Mouse (Mus musculus) testis, adult 2 months (tissue): ENCODE results near the gene Mpp3. TPM values are rescaled to one million over a fixed set of nuclear protein-coding genes. Genes with fewer than 3 reads are reported as not detected.
A peak's percentile ranks its signal among the peaks of the same experiment; 100 is the strongest.

Experiments used
- H3K27ac ChIP-seq: fragments of 200-500 bp; 2 replicates; pipeline ENCODE4 v1.5.1; 2012; ENCODE audit warnings: low read depth, low read length; ENCODE audit not compliant: control insufficient read depth, insufficient read depth
- H3K27me3 ChIP-seq: fragments of 200-500 bp; 2 replicates; pipeline ENCODE4 v1.6.1; 2012; ENCODE audit warnings: mild to moderate bottlenecking, low read length, moderate library complexity; ENCODE audit not compliant: control insufficient read depth, insufficient read depth
- H3K36me3 ChIP-seq: fragments of 200-500 bp; 2 replicates; pipeline ENCODE4 v1.6.1; 2012; ENCODE audit warnings: mild to moderate bottlenecking, low read length; ENCODE audit not compliant: control insufficient read depth, insufficient read depth
- H3K4me1 ChIP-seq: fragments of 200-500 bp; 2 replicates; pipeline ENCODE4 v1.6.1; 2012; ENCODE audit warnings: low read length; ENCODE audit not compliant: control insufficient read depth, insufficient read depth
- H3K4me3 ChIP-seq: fragments of 200-500 bp; 2 replicates; pipeline ENCODE4 v1.5.1; 2012; ENCODE audit warnings: low read depth, mild to moderate bottlenecking, low read length, moderate library complexity, mixed read lengths; ENCODE audit not compliant: control insufficient read depth
- CTCF ChIP-seq: fragments of 200-500 bp; IDR thresholded peaks from 2 replicates; pipeline ENCODE4 v1.5.1; 2012; ENCODE audit warnings: low read depth, mild to moderate bottlenecking, inconsistent platforms, low read length, moderate library complexity; ENCODE audit not compliant: control insufficient read depth, insufficient read depth, insufficient replicate concordance
- POLR2A ChIP-seq: fragments of 200-500 bp; IDR thresholded peaks from 2 replicates; pipeline ENCODE4 v1.6.1; 2012; ENCODE audit warnings: low read depth, mild to moderate bottlenecking, inconsistent platforms, low read length, moderate library complexity; ENCODE audit not compliant: control insufficient read depth
- polyA plus RNA-seq: library from polyadenylated mRNA; depleted of rRNA; stranded (reverse); fragments of >200 nt; gene quantifications from 2 replicates; pipeline ENCODE4 v1.2.3, GENCODE M21; 2012

Mpp3 gene
- polyA plus RNA-seq, 1 experiment, result 11.0 TPM

GRCm38 (mm10) chr11:102029966-102030365, 1.7 kb upstream of the Mpp3 start:
- Histone ChIP-seq H3K27ac (no peak overlapping the region), H3K4me1 (peaks cover 10% of the 10 kb centered on the region), H3K36me3 (no peaks in the 10 kb centered on the region), H3K4me3 (no peak overlapping the region), H3K27me3 (no peaks in the 10 kb centered on the region)
- TF ChIP-seq CTCF (no peak), POLR2A (no peak)

- Histone ChIP-seq H3K27me3 (no peaks in the 10 kb centered on the region), H3K4me1 (peaks cover 10% of the 10 kb centered on the region), H3K4me3 (no peak overlapping the region), H3K27ac (no peak overlapping the region), H3K36me3 (no peaks in the 10 kb centered on the region)
- TF ChIP-seq POLR2A (no peak), CTCF (no peak)
These were observed 1.0 kb upstream of the Mpp3 start for GRCm38 (mm10) chr11:102029304-102029703.

GRCm38 (mm10) chr11:102027361-102028017, 772 bp downstream of the Mpp3 start:
- Histone ChIP-seq H3K4me3 (peak overlapping the region; percentile 17; the same call in 1 of the 2 replicates), H3K27me3 (no peaks in the 10 kb centered on the region), H3K4me1 (peaks cover 10% of the 10 kb centered on the region), H3K36me3 (no peaks in the 10 kb centered on the region), H3K27ac (peak overlapping the region; percentile 50; the same call in 1 of the 2 replicates)
- TF ChIP-seq POLR2A (no peak), CTCF (no peak)

GRCm38 (mm10) chr11:102026694-102027360, 1.4 kb downstream of the Mpp3 start:
- Histone ChIP-seq H3K27ac (no peak overlapping the region), H3K4me1 (peaks cover 10% of the 10 kb centered on the region), H3K27me3 (no peaks in the 10 kb centered on the region), H3K4me3 (peak overlapping the region; percentile 84), H3K36me3 (no peaks in the 10 kb centered on the region)
- TF ChIP-seq POLR2A, result no peak
- no peak for TF ChIP-seq CTCF

- H3K4me3 ChIP-seq, result peak overlapping the region; percentile 84
- TF ChIP-seq POLR2A (no peak), CTCF (no peak)
- H3K4me1 ChIP-seq, result peaks cover 10% of the 10 kb centered on the region
- H3K27ac ChIP-seq, result no peak overlapping the region
- H3K36me3 ChIP-seq, result no peaks in the 10 kb centered on the region
- no peaks in the 10 kb centered on the region for H3K27me3 ChIP-seq
These were observed 2.1 kb downstream of the Mpp3 start for GRCm38 (mm10) chr11:102025991-102026660.

GRCm38 (mm10) chr11:102025354-102025753, 2.9 kb downstream of the Mpp3 start:
- no peak overlapping the region for H3K4me3 ChIP-seq
- no peaks in the 10 kb centered on the region for H3K27me3 ChIP-seq
- H3K27ac ChIP-seq, result no peak overlapping the region
- no peaks in the 10 kb centered on the region for H3K36me3 ChIP-seq
- TF ChIP-seq POLR2A (no peak), CTCF (no peak)
- peaks cover 10% of the 10 kb centered on the region for H3K4me1 ChIP-seq

GRCm38 (mm10) chr11:102024875-102025274, 3.4 kb downstream of the Mpp3 start:
- Histone ChIP-seq H3K27me3 (no peaks in the 10 kb centered on the region), H3K4me3 (no peak overlapping the region), H3K27ac (no peak overlapping the region; the same call in 1 of the 2 replicates), H3K4me1 (peaks cover 10% of the 10 kb centered on the region), H3K36me3 (no peaks in the 10 kb centered on the region)
- TF ChIP-seq CTCF (no peak), POLR2A (no peak)
